Mouse (Mus musculus) splenic B cell, adult 2 months (primary cell): ENCODE results near the gene Gm42791.

Experiments used
- DNase-seq: peaks from one replicate; pipeline ENCODE4 v3.0.0-alpha.2; 2011; ENCODE audit warnings: low read depth, low spot score
- H3K27me3 ChIP-seq: 2 replicates; pipeline ENCODE4 v1.6.1; 2012; ENCODE audit warnings: mild to moderate bottlenecking, low read length, moderate library complexity, mixed read lengths; ENCODE audit not compliant: control insufficient read depth, poor library complexity, insufficient read depth, severe bottlenecking
- H3K36me3 ChIP-seq: 2 replicates; pipeline ENCODE4 v1.6.1; 2012; ENCODE audit warnings: mild to moderate bottlenecking, low read length, moderate library complexity, mixed read lengths; ENCODE audit not compliant: control insufficient read depth, poor library complexity, insufficient read depth, severe bottlenecking

Gm42791 gene

GRCm38 (mm10) chr5:149017181-149017580, 22.2 kb upstream of the Gm42791 start:
- DNase-seq: peak; percentile 59
- no peaks in the 10 kb centered on the region for H3K27me3 ChIP-seq
- no peaks in the 10 kb centered on the region; the same call in 1 of the 2 replicates for H3K36me3 ChIP-seq

- Histone ChIP-seq H3K27me3 (no peaks in the 10 kb centered on the region), H3K36me3 (no peaks in the 10 kb centered on the region; the same call in 1 of the 2 replicates)
- peak; percentile 57 for DNase-seq
These were observed 21.3 kb upstream of the Gm42791 start for GRCm38 (mm10) chr5:149016261-149016660.

DNA sequence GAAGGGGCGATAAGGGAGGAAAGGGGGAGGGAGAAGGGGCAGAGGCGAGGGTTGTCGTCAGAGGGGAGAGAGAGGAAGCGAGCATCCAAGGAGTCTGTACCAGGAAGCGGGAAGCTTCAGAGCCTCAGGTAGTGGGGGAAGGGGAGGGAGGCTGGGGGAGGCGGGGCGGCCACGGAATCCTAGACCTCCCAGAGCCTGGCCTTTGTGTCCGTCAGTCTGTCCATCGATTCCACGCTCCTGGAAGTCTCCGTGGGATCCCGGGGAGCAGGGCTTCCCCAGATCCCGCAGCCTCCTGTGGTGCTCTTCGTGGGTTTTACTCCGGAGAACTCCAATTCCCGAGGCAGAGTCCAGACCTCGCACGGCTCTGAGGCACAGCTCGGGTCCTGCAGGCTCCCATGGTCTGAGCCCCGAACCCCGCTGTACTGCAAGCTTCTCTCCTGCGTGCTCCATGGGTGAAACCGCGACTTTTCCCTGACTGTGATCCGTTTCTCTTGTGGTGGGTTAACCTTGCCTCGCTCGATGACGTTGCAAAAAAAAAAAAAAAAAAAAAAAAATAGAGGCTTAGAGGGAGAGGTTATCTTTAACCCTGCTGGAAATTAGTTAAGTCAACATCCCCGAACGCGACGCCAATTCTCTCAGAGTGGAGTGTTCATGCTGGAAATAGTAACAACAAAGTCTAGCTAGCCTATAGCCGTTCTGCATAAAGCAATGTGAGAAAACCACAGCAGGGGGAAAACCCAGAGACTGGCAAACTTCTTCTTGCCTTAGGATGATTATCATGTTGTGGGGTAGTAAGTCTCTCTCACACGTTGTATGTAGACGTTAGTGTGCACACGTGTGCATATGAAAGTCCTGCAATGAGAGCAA, 20.6 kb upstream of the Gm42791 start:
- Histone ChIP-seq H3K36me3 (no peaks in the 10 kb centered on the region; the same call in 1 of the 2 replicates), H3K27me3 (no peaks in the 10 kb centered on the region)
- DNase-seq: peak; percentile 90

DNA sequence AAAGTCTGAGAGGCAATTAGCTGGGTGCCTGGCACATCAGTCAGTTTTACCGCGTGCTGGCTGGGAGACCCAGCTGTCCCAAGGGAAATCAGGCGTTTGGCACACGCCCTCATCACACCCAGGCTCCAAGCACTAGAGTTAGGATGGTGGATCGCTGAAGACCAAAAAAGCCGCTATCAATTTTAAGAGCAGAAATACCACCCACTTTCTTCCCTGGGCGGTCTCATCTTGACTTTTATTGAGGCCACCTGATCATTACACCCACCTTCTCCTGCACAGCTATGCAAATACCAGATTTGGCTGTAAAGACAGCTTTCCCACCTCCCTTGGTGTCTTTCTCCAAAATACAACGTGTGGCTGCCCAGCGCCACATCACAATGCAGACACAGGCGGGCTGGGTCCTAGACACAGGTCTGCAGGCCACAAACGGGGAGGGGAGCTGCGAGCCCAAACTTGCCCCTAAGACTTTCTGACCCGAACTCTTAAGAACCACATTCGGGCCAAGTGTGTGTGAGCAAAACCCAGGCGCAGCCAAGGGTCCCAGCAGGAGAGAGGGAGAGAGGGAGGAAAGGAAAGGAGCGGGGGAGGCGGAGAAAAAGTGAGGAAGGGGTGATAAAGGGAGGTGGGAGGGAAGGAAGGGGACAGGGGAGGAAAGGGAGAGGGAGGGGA, 19.8 kb upstream of the Gm42791 start:
- Histone ChIP-seq H3K27me3 (no peaks in the 10 kb centered on the region), H3K36me3 (no peaks in the 10 kb centered on the region; the same call in 1 of the 2 replicates)
- DNase-seq: peak; percentile 78

DNA sequence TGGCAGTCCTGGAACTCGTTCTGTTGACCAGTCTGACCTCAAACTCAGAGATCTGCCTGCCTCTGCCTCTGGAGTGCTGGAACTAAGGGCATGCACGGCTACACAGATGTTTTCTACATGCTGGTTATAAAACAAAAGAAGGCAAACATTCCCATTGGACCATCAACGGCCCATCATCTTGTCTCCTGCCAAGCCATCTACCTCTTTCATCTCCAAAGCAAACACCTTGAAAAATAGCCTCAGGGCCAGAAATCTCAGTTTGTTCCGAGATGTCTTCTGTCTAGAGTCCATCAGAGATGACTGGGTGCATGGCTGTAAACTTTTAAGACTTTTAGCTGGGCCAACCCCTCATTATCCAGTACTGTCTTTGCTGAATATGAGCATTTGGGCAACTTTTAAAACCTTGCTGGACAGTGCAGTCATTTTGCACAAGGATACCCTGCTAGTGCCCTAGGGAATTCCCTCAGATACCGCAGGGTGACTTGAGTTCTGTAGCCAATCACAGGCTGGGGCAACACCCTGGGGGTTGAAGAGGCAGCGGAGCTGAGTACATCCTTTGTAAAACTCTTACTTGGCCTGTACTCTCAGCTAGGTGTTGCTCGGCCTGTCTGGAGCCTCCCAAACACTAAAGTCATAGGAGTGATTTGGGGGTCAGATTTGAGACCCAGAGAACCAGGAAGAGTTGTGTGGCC, 19.0 kb upstream of the Gm42791 start:
- H3K27me3 ChIP-seq: no peaks in the 10 kb centered on the region
- DNase-seq: peak; percentile 53

GRCm38 (mm10) chr5:149009111-149009510, 14.2 kb upstream of the Gm42791 start:
- Histone ChIP-seq H3K36me3 (no peaks in the 10 kb centered on the region; the same call in 1 of the 2 replicates), H3K27me3 (no peaks in the 10 kb centered on the region)
- no peak for DNase-seq

More for the DNA sequence above, 19.0 kb upstream of the Gm42791 start:
- H3K36me3 ChIP-seq: no peaks in the 10 kb centered on the region; the same call in 1 of the 2 replicates

DNA sequence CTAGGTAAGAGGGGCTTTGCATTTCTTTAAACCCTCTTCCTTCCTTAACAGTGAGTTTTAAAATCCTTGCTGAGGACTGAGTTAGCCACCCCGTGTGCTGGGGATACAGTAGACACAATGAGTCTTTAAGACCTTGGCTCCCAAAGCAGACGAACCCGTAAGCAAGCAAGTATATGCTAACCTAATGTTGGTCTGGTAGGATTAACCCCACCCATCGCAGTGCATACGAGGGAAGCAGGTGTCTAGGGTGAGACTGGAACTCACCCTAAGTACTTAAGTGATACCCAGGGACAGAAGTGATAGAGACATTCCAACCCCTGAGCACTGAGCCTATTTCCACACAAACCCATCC, 12.3 kb upstream of the Gm42791 start:
- Histone ChIP-seq H3K36me3 (no peaks in the 10 kb centered on the region; the same call in 1 of the 2 replicates), H3K27me3 (no peaks in the 10 kb centered on the region)
- DNase-seq: no peak

GRCm38 (mm10) chr5:149006362-149007294, 11.7 kb upstream of the Gm42791 start:
- Histone ChIP-seq H3K36me3 (no peaks in the 10 kb centered on the region; the same call in 1 of the 2 replicates), H3K27me3 (no peaks in the 10 kb centered on the region)
- DNase-seq: peak; percentile 95

DNA sequence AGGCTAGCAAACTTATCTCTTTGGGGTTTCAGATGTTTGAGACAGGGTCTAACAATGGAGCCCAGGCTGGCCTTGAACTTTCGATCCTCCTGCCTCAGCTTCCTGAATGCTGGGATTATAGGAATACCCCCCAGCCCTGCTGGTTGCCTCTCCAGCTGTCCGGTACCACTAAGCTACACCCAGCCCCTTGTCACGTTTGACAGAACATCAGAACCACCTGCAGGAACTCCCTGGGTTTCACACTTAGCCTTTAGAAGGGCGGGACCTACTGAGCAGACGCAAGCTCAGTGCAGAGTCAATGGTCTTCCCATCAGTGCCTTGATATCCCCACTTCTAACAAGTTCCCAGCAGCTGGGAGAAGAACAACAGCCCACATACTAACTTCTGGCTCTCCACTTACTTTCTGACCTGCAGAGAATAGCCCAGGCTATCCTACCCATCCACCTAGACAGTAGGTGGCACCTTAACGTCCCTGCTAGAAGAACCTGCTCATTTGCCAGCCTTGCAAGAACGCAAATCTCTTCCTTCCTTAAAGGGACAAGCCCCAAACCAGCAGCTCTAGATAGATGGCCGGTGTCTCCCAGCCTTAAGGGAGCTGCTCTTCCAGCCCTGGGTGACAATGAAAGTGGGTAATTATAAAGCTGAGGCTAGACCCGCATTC, 10.9 kb upstream of the Gm42791 start:
- H3K36me3 ChIP-seq: no peaks in the 10 kb centered on the region
- H3K27me3 ChIP-seq: no peaks in the 10 kb centered on the region
- peak; percentile 65 for DNase-seq

- DNase-seq: peak; percentile 62
These were observed 10.1 kb upstream of the Gm42791 start for GRCm38 (mm10) chr5:149005083-149005482.

DNA sequence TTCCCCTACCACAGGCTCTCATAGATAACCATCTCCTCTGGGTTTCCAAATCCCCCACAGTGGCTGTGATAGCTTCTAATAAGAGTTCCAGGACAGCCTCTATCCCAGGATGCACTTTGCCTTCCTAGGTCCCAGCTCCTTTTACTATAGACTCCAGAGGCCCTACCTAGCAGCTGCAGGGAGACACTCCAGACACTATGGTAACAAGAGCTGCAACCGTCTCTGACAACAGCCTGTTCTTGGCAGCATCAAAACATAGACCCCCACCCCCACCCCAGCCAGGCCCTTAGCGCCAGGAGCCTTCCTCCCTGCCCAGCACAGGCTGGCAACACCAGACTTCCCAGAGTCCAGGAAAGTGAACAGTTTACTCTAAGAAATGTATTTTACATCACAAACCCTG, 8.2 kb upstream of the Gm42791 start:
- no peaks in the 10 kb centered on the region for H3K36me3 ChIP-seq
- H3K27me3 ChIP-seq: no peaks in the 10 kb centered on the region
- no peak for DNase-seq

More at GRCm38 (mm10) chr5:149005083-149005482, 10.1 kb upstream of the Gm42791 start:
- no peaks in the 10 kb centered on the region for H3K36me3 ChIP-seq
- H3K27me3 ChIP-seq: no peaks in the 10 kb centered on the region

DNA sequence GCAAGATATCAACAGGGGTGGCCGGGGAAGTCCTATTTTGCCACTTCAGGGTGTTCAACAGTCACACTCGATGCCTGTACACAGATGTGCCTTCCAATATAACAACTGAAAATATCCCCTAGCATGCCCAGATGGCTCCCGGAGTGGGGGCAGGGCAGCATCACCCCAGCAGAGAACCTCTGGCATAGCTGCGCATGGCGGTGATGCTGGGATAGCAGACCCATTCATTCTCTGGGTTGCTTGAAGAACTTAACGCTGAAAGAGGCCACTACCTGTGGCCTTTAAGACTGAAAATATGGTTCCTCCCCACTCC, 7.8 kb upstream of the Gm42791 start:
- no peak for DNase-seq
- H3K27me3 ChIP-seq: no peaks in the 10 kb centered on the region
- H3K36me3 ChIP-seq: no peaks in the 10 kb centered on the region

DNA sequence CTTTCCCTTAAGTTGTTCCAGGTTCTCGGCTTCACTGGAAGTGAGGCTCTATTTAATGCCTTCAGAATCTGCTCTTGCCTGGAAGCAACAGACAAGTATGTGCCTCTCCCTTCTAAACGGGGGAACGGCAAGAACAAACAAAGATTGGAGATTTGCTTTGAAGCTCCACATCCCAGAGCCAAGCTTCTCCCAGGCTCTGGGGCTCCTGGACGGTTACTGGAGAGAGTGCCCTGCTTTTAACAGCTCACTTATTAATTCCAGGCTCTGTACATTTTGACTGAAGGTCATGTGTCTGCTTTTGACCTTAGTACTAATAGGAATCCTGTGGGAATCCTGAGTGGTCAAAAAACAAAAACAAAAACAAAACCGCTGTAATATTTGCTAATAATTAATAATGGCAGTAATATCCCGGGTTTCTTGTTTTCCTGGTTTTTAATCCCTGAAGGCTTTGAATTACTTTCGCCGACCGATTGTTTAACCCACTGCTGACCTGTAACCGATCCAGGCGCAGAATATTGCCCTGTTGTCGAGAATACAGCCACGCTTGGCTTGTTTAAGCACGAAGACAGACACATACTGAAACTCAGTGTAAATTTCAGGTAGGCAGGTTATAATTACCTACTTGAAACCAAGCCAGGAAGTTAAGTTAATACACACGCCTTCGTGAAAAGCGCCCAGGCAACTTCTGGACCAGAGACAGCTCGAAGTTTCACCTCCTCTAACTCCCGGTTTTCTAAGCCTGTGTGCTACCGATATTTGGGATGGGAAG, 7.3 kb upstream of the Gm42791 start:
- Histone ChIP-seq H3K27me3 (no peaks in the 10 kb centered on the region), H3K36me3 (no peaks in the 10 kb centered on the region)
- no peak for DNase-seq
